Mouse (Mus musculus) left cerebral cortex, postnatal 36 days (tissue): ENCODE results near the gene Atp1a1. TPM values are rescaled to one million over a fixed set of nuclear protein-coding genes. Genes with fewer than 3 reads are reported as not detected.

Experiments
- DNase-seq, 2 experiments: peaks; one replicate each; pipeline ENCODE4 v3.0.0; 2021 to 2022; ENCODE audit warnings: low spot score in 2 of 2, mixed read lengths in 1 of 2
- intact Hi-C: fragments of 180-260 bp; cut with DNase I; formaldehyde crosslinking; loops from one replicate; pipeline ENCODE4 v1.15.1; 2025
- total RNA-seq, 2 experiments: library from RNA; stranded (reverse); gene quantifications; 2 replicates each; pipeline ENCODE4 v1.2.3; 2021

Atp1a1 gene
- total RNA-seq, 2 experiments from 2014 or later: 1,016 to 1,239 TPM

GRCm38 (mm10) chr3:101596686-101597085 lies 7.8 kb downstream of the Atp1a1 start:
- DNase-seq: no peak
- intact Hi-C loops: loop anchor here (2.0 to 5.0 kb wide), 2 partner anchors 104 to 210 kb away; no protein-coding TSS in a partner anchor

GRCm38 (mm10) chr3:101595866-101596630 lies 8.4 kb downstream of the Atp1a1 start:
- intact Hi-C loops: loop anchor here (2.0 to 5.0 kb wide), 2 partner anchors 104 to 211 kb away; no protein-coding TSS in a partner anchor
- DNase-seq: peak; percentile 78 to 84

GRCm38 (mm10) chr3:101594982-101595381 lies 9.5 kb downstream of the Atp1a1 start:
- intact Hi-C loops: loop anchor here (5.0 kb wide), 1 partner anchor 103 kb away; no protein-coding TSS in a partner anchor
- DNase-seq: no peak

GRCm38 (mm10) chr3:101593266-101593651 lies 11.2 kb downstream of the Atp1a1 start:
- intact Hi-C loops: no loop called here
- DNase-seq: no peak

GRCm38 (mm10) chr3:101592281-101593265 lies 11.9 kb downstream of the Atp1a1 start:
- DNase-seq: no peak
- intact Hi-C loops: no loop called here

- intact Hi-C loops: no loop called here
These were observed 14.1 kb downstream of the Atp1a1 start for GRCm38 (mm10) chr3:101590380-101590779.

GRCm38 (mm10) chr3:101588299-101588698 lies 16.2 kb downstream of the Atp1a1 start:
- intact Hi-C loops: no loop called here
- no peak for DNase-seq

More at GRCm38 (mm10) chr3:101590380-101590779, 14.1 kb downstream of the Atp1a1 start:
- DNase-seq: no peak

GRCm38 (mm10) chr3:101586794-101587193 lies 17.7 kb downstream of the Atp1a1 start:
- DNase-seq: no peak
- intact Hi-C loops: no loop called here

- DNase-seq: no peak
- intact Hi-C loops: no loop called here
These were observed 26.4 kb downstream of the Atp1a1 start for GRCm38 (mm10) chr3:101578072-101578471.

GRCm38 (mm10) chr3:101577361-101577760 lies 27.1 kb downstream of the Atp1a1 start:
- no peak for DNase-seq
- intact Hi-C loops: no loop called here

GRCm38 (mm10) chr3:101575527-101576085 lies 28.9 kb downstream of the Atp1a1 start:
- DNase-seq: no peak
- intact Hi-C loops: no loop called here

GRCm38 (mm10) chr3:101574463-101575193 lies 29.9 kb downstream of the Atp1a1 start:
- intact Hi-C loops: no loop called here
- DNase-seq: no peak

GRCm38 (mm10) chr3:101572991-101573390 lies 31.5 kb downstream of the Atp1a1 start:
- no peak for DNase-seq
- intact Hi-C loops: no loop called here

- intact Hi-C loops: no loop called here
- no peak for DNase-seq
These were observed 32.3 kb downstream of the Atp1a1 start for GRCm38 (mm10) chr3:101572174-101572626.

- no peak for DNase-seq
- intact Hi-C loops: no loop called here
These were observed 32.9 kb downstream of the Atp1a1 start for GRCm38 (mm10) chr3:101571515-101572130.

- intact Hi-C loops: no loop called here
- DNase-seq: no peak
These were observed 33.6 kb downstream of the Atp1a1 start for GRCm38 (mm10) chr3:101570747-101571514.

- DNase-seq: no peak
- intact Hi-C loops: no loop called here
These were observed 34.2 kb downstream of the Atp1a1 start for GRCm38 (mm10) chr3:101570246-101570645.

- intact Hi-C loops: no loop called here
- no peak for DNase-seq
These were observed 35.9 kb downstream of the Atp1a1 start for GRCm38 (mm10) chr3:101568627-101569026.
